Mouse (Mus musculus): ENCODE results near the gene Slit3.

- TF ChIP-seq FLI1 (IDR thresholded peaks at IDR 0.05; ENCODE audit: low read length) (no peak), GATA1 (IDR thresholded peaks at IDR 0.05; ENCODE audit: borderline replicate concordance, low read length) (no peak)
These were observed 445.7 kb downstream of the Slit3 start for GRCm38 (mm10) chr11:35566686-35567085.
